Mouse (Mus musculus): Measurements from ENCODE around the gene Ms4a7. TPM values are rescaled to one million over a fixed set of nuclear protein-coding genes. Genes with fewer than 3 reads are reported as not detected.
"Not testable (repeated sequence)": the region's sequence is repeated elsewhere in the genome, so short reads cannot be mapped to it uniquely, and the experiment has no call there.

The Ms4a7 gene
- 20.6 and 20.7 TPM in 2 replicates for polyA plus RNA-seq (2015; fragmentation: Nextera tagmentation; extraction: Ambion mirVana)

DNA sequence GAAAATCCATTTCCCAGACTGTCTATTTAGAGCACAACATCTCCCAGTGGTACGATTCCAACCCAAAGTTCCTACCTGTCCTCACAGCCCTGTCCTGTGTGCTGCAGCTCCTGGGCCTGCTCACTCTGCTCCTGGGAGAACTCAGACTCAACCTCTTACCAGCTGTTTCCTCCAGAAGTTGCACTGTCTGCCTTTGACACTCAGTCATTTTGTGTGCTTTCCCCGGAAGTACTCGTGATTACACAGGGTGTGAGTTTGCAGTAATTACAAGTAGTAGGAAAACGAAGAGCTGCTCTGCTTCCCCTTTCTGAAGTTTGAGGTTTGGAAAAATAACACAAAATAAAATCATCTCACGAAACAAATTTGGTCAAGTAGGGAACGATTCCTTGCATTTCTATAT is at the start of gene Ms4a7:
Gene Ms4a7 (minus strand): TSS at position 215 of the 400 bp plus-strand sequence.
- no peak for DNase-seq (ENCODE audit: low spot score)

- DNase-seq (ENCODE audit: low spot score), result no peak
Measured at GRCm38 (mm10) chr19:11376399-11376798, 40.5 kb upstream of the Ms4a7 start.

DNA sequence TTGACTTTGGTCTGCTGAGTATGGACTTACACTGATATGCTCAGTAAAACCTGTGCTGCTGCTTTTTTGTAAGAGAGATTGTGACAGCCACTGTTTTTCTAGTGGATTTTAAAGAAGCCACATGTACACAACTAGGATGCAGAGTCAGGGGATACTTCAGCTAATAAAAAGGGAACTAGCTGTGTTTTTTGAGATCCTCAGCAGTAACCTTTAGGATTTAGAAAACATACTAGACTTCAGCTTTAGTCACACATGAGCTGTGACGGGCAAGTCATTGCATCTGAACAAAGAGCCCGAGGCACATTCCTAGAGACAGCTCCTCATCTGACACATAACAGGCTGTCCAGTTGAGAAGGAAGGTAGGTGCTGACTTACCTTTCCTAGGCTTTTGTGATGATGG is 39.3 kb upstream of the Ms4a7 start, which contains the start of gene Ms4a4a:
Gene Ms4a4a (plus strand): TSS at position 251 of the 400 bp plus-strand sequence.
- no peak for DNase-seq (ENCODE audit: low spot score)

- DNase-seq (ENCODE audit: low spot score), result no peak
Measured at GRCm38 (mm10) chr19:11371181-11371580, 35.2 kb upstream of the Ms4a7 start.

DNA sequence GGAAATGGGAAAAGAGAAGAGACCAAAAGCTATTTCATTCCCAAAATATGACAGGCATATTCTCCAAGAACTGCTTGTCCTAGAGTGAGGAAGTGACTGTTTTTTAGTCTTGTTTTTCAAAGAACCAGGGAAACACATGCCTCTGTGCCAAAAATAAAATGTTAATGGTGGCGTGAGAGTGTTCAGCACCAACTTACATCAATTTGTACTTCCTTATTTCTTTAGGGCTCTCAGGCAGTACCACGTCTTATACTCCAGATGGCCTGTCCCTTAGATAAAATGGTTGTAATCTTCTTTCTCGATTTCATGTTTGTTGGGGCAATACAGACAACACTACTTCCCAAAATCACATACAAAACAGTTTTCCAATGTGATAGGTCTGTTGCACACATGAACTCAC is 32.4 kb upstream of the Ms4a7 start:
- no peak for DNase-seq (ENCODE audit: low spot score)

GRCm38 (mm10) chr19:11362002-11362401 is 26.1 kb upstream of the Ms4a7 start:
- no peak for DNase-seq (ENCODE audit: low spot score)

DNA sequence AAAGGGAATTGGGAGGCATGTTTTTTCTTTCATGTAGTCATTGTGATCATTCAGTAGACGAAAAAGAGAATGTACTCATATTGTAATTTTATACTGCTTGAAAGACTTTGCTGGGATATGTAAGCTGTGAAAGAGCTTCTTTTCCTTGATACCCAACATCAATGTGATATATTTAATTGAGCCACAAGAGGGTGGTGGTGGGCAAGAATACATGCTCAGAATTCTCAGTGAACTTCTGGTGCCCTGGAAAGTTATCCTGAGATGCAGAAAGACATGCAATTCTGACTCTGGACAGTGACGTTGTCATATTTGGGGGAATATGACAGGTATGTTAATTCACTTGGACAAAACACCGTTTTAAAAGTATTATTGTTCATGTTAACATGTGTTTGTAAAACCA is 24.2 kb upstream of the Ms4a7 start:
- peak; percentile 40 for DNase-seq (ENCODE audit: low spot score)

- DNase-seq (ENCODE audit: low spot score), result peak; percentile 54
Measured at GRCm38 (mm10) chr19:11355730-11356129, 19.8 kb upstream of the Ms4a7 start.

DNA sequence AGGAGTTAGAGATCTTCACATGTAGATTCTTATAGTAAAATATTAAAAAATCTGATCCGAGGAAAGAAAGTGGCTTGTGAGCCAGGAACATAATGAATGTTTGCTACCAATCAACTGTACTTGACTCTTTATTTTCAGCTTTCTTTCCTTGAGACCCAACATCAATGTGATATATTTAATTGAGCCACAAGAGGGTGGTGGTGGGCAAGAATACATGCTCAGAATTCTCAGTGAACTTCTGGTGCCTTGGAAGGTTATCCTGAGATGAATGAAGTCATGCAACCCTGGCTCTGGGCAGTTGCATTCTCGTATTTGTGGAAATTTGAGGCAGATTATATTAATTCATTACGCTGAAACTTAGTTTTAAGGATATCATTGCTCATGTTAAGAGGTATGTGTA is 15.9 kb upstream of the Ms4a7 start:
- DNase-seq (ENCODE audit: low spot score), result peak; percentile 41

GRCm38 (mm10) chr19:11349698-11350481 is 13.9 kb upstream of the Ms4a7 start:
- peak; percentile 13 for DNase-seq (ENCODE audit: low spot score)

- DNase-seq (ENCODE audit: low spot score), result no peak
Measured at GRCm38 (mm10) chr19:11343992-11344391, 8.0 kb upstream of the Ms4a7 start.

DNA sequence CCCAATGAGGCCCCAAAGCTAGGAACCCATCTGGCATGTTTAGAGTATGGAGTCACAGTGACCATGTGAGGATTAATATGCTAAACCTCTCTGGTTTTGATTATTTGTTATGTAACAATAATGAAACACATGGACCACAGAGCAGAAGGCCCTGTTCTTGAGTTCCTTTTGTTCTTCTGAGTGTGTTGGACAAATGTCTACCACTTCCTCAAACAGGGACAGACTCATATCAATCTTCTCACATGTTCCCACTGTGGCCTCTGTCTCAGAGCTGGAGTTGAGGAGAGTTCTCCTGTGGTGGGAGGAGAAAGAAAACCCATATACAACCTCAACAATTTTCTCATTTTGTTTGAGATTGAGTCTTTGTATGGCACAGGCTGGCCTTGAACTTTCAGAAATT is 7.2 kb upstream of the Ms4a7 start:
- DNase-seq (ENCODE audit: low spot score), result no peak

DNA sequence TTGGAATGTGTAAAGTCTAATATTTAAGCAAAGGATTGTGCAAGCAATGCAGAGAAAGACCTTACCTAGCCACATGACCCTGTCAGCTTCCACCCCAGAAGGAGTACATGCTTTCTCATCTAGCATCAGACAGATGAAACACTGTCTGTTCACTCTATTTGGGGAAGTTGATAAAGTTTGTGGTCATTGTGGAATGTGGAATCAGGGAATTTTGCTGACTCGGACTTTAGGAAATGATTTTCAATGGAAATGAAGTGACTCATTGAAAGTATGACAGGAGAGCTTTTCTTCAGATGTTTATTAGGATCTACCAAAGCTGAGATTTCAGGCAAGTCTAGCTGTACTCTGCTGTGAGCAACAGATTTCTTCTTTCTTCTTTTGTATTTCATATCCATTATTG is 14.8 kb downstream of the Ms4a7 start:
- no peak for DNase-seq (ENCODE audit: low spot score)

DNA sequence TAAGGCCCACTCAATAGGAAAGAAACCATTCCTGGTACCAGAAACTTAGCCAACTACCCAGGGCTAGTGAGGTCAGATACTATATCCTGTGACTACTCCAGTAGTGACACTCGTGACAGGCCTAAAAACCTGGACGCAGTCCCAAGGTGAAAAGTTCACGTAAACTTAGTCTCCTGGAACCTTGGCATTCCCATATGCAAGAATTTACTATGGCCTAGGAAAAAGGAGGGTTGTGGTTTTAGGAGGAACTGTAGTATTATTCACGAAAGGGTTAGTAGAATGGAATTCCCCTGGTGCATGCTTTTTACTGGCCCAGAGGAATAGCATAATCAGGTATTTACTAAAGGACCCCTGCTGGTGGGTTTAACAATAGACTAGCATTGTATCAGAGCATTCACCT is 19.2 kb downstream of the Ms4a7 start:
- no peak for DNase-seq (ENCODE audit: low spot score)

GRCm38 (mm10) chr19:11314354-11314753 is 21.6 kb downstream of the Ms4a7 start, which contains the start of gene Ms4a14:
Gene Ms4a14 (minus strand): TSS chr19:11314454.
- DNase-seq (ENCODE audit: low spot score), result no peak

GRCm38 (mm10) chr19:11308888-11309287 is 27.1 kb downstream of the Ms4a7 start:
- no peak for DNase-seq (ENCODE audit: low spot score)

GRCm38 (mm10) chr19:11299529-11299928 is 36.4 kb downstream of the Ms4a7 start:
- not testable (repeated sequence) for DNase-seq (ENCODE audit: low spot score)

GRCm38 (mm10) chr19:11298939-11299338 is 37.0 kb downstream of the Ms4a7 start:
- DNase-seq (ENCODE audit: low spot score), result no peak

DNA sequence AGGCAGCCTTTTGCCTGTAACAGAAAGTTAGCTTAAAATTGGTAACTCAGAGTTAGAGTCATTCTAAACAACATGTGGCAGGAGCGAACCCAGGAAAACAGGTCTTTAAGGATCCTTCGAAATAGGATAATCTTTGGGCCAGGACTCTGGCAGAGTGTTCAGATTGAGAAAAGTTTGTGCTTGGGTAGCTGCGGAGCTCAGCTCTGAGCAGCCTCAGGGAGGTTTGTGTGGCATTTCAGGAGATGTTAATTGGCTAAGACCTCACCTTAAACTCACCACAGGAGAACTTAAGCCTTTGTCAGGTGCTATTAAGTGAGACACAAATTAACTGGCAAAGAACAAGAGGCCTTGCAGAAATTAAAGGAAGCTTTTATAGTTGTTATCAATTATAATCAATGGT is 42.3 kb downstream of the Ms4a7 start:
- not testable (repeated sequence) for DNase-seq (ENCODE audit: low spot score)

DNA sequence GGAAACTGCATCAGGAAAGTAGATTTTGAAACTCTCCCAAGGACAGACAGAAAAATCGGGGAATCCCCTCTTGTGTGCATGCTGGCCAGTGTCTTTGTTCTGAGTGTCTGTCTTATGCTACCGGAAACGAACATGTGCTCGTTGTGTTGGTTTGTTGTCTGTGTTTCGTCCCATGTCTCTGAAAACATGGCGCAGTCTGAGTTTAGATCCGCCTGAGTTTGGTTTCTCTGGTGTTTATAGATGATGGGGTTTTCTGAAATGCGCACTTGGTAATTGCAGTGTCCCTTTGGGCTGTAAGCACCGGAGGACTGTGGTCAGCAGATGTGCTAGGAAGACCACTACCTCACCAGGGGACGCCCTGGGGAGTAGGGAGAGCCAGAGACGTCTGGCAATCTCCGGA is 43.0 kb downstream of the Ms4a7 start:
- peak; percentile 42 for DNase-seq (ENCODE audit: low spot score)

- no peak for DNase-seq (ENCODE audit: low spot score)
Measured at GRCm38 (mm10) chr19:11283773-11284172, 52.2 kb downstream of the Ms4a7 start, which contains the start of gene Ms4a5. Gene Ms4a5 (minus strand): TSS chr19:11283873.

DNA sequence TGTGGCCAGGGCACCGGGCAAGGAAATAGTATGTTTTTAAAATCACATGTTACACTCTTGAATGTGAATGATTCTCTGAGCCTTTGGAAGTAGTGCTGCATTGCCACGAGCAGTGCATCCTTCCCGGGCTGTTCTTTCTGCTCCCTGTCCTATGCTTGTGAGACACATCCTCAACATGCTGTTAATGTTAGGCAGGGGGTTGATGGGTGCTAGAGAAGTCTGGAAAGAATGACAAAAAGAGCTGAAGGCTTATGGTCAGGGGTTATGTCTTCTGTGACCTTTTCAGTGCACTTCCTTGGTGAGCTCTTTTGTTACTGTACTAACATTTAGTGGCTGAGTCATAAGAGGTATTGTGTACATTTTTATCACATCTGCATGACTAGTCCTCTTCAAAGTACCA is 55.7 kb downstream of the Ms4a7 start:
- DNase-seq (ENCODE audit: low spot score), result no peak

DNA sequence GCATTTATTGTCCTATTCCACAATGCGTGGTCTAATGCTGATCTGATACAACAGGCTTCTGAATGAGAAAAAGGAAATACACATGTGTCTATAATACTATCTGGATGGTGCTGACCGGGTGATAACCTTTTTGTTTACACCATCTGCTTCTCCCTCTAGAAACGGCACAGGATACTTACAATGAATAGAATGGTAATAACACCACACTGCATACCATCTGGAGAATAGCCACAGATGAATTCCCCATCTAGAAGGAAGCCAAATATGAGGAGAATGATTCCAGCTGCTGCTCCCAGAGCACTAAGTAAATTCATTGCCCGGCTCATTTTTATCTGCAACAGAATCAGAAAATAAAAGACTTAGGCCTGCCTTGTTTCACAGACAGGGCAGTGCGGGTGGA is 59.5 kb downstream of the Ms4a7 start:
- DNase-seq (ENCODE audit: low spot score), result no peak

Measured in thymus, postnatal 0 days (tissue).